Mouse (Mus musculus) neural tube, embryonic 14.5 days (tissue): ENCODE results near the gene Atp2c1. TPM values are rescaled to one million over a fixed set of nuclear protein-coding genes. Genes with fewer than 3 reads are reported as not detected.

ENCODE experiments used
- ATAC-seq: fragments of 200-750 bp; cut with Nextera tagmentation; 2 replicates; pipeline ENCODE4 v1.8.0; 2017; ENCODE audit warnings: low read depth, mild to moderate bottlenecking, moderate TSS enrichment, moderate library complexity
- H3K27ac ChIP-seq: fragments of 300-500 bp; sonication (generic); 2 replicates; pipeline ENCODE4 v1.5.1; 2014; ENCODE audit warnings: low read depth, mild to moderate bottlenecking, control low read depth, low read length, moderate library complexity, mixed read lengths
- H3K27me3 ChIP-seq: fragments of 300-500 bp; sonication (generic); 2 replicates; pipeline ENCODE4 v1.6.1; 2014; ENCODE audit warnings: low read length; ENCODE audit not compliant: control insufficient read depth, insufficient read depth
- H3K36me3 ChIP-seq: fragments of 300-500 bp; sonication (generic); 2 replicates; pipeline ENCODE4 v1.6.1; 2014; ENCODE audit warnings: low read length, mixed read lengths; ENCODE audit not compliant: control insufficient read depth, insufficient read depth
- H3K4me1 ChIP-seq: fragments of 300-500 bp; sonication (generic); 2 replicates; pipeline ENCODE4 v1.6.1; 2014; ENCODE audit warnings: low read length; ENCODE audit not compliant: control insufficient read depth, insufficient read depth
- H3K4me2 ChIP-seq: fragments of 300-500 bp; sonication (generic); 2 replicates; pipeline ENCODE4 v1.6.1; 2014; ENCODE audit warnings: mild to moderate bottlenecking, low read depth, low read length, control low read depth
- H3K4me3 ChIP-seq: fragments of 300-500 bp; sonication (generic); 2 replicates; pipeline ENCODE4 v1.5.1; 2014; ENCODE audit warnings: low read depth, low read length, control low read depth, mixed read lengths
- H3K9ac ChIP-seq: fragments of 300-500 bp; sonication (generic); replicated peaks from 2 replicates; pipeline ENCODE4 v1.6.1; 2014; ENCODE audit warnings: low read depth, mild to moderate bottlenecking, control low read depth, low read length, mixed read lengths
- H3K9me3 ChIP-seq: fragments of 300-500 bp; sonication (generic); 2 replicates; pipeline ENCODE4 v1.6.1; 2016; ENCODE audit warnings: low read length; ENCODE audit not compliant: control insufficient read depth
- WGBS: fragments of 180-500 bp; shearing (Covaris S2); extraction: QIAGEN DNeasy Blood & Tissue Kit; methylation state at CpG from one replicate; pipeline ENCODE4 v1.1.7; 2014; 5-methylcytosine and 5-hydroxymethylcytosine counted together
- polyA plus RNA-seq: library from polyadenylated mRNA; unstranded; fragments of >200 nt; fragmentation: Nextera tagmentation; extraction: Ambion mirVana; gene quantifications from 2 replicates; pipeline ENCODE4 v1.2.1, GENCODE M21; 2014

Atp2c1 gene
- polyA plus RNA-seq, 1 experiment from 2014 or later = 95.7 TPM

GRCm38 (mm10) chr9:105537473-105537872 is 10.4 kb upstream of the Atp2c1 start:
- ATAC-seq = no peak
- 27% methylated on average over 8 of the region's 8 CpGs for WGBS
- H3K9ac ChIP-seq = no peak overlapping the region
- peaks cover 3% of the 10 kb centered on the region; the same call in 1 of the 2 replicates for H3K4me1 ChIP-seq
- H3K27ac ChIP-seq = no peak overlapping the region
- no peaks in the 10 kb centered on the region for H3K27me3 ChIP-seq
- no peak overlapping the region for H3K4me2 ChIP-seq
- H3K4me3 ChIP-seq = no peak overlapping the region
- no peaks in the 10 kb centered on the region for H3K9me3 ChIP-seq
- no peaks in the 10 kb centered on the region for H3K36me3 ChIP-seq

GRCm38 (mm10) chr9:105536877-105537276 is 9.8 kb upstream of the Atp2c1 start:
- no peaks in the 10 kb centered on the region for H3K27me3 ChIP-seq
- no peak overlapping the region for H3K9ac ChIP-seq
- H3K36me3 ChIP-seq = no peaks in the 10 kb centered on the region
- H3K4me1 ChIP-seq = peaks cover 3% of the 10 kb centered on the region; the same call in 1 of the 2 replicates
- 27% methylated on average over 10 of the region's 10 CpGs for WGBS
- no peak overlapping the region for H3K4me3 ChIP-seq
- no peak overlapping the region for H3K27ac ChIP-seq
- no peak for ATAC-seq
- H3K4me2 ChIP-seq = no peak overlapping the region
- no peaks in the 10 kb centered on the region for H3K9me3 ChIP-seq

GRCm38 (mm10) chr9:105525355-105525754 is 1.8 kb downstream of the Atp2c1 start:
- H3K4me3 ChIP-seq = no peak overlapping the region
- no peaks in the 10 kb centered on the region for H3K27me3 ChIP-seq
- peaks cover 4% of the 10 kb centered on the region; the same call in 1 of the 2 replicates for H3K4me1 ChIP-seq
- H3K4me2 ChIP-seq = no peak overlapping the region
- H3K9me3 ChIP-seq = no peaks in the 10 kb centered on the region
- H3K27ac ChIP-seq = no peak overlapping the region
- H3K36me3 ChIP-seq = no peaks in the 10 kb centered on the region
- ATAC-seq = no peak
- WGBS = 54% methylated on average over 4 of the region's 4 CpGs
- no peak overlapping the region for H3K9ac ChIP-seq

- Histone ChIP-seq H3K9ac (no peak overlapping the region), H3K27ac (no peak overlapping the region), H3K36me3 (no peaks in the 10 kb centered on the region), H3K27me3 (no peaks in the 10 kb centered on the region), H3K4me3 (no peak overlapping the region), H3K4me2 (no peak overlapping the region), H3K9me3 (no peaks in the 10 kb centered on the region), H3K4me1 (peaks cover 4% of the 10 kb centered on the region; the same call in 1 of the 2 replicates)
- no peak for ATAC-seq
- WGBS = 46% methylated on average over 2 of the region's 2 CpGs
These were observed 4.1 kb downstream of the Atp2c1 start for GRCm38 (mm10) chr9:105523038-105523437.

GRCm38 (mm10) chr9:105522063-105522462 is 5.1 kb downstream of the Atp2c1 start:
- Histone ChIP-seq H3K9me3 (no peaks in the 10 kb centered on the region), H3K4me3 (no peak overlapping the region), H3K27me3 (no peaks in the 10 kb centered on the region), H3K36me3 (no peaks in the 10 kb centered on the region), H3K4me2 (no peak overlapping the region), H3K27ac (0 out of 2 replicates have a peak overlapping the region, but pooled peaks have one; percentile 22), H3K9ac (no peak overlapping the region), H3K4me1 (peaks cover 4% of the 10 kb centered on the region; the same call in 1 of the 2 replicates)
- WGBS = 25% methylated on average over 3 of the region's 3 CpGs
- ATAC-seq = no peak

- Histone ChIP-seq H3K9ac (no peak overlapping the region), H3K27ac (no peak overlapping the region), H3K4me2 (no peak overlapping the region), H3K4me3 (no peak overlapping the region), H3K36me3 (no peaks in the 10 kb centered on the region), H3K27me3 (no peaks in the 10 kb centered on the region), H3K4me1 (peaks cover 4% of the 10 kb centered on the region; the same call in 1 of the 2 replicates), H3K9me3 (no peaks in the 10 kb centered on the region)
- WGBS = 60% methylated on average over 24 of the region's 24 CpGs
- no peak for ATAC-seq
These were observed 6.2 kb downstream of the Atp2c1 start for GRCm38 (mm10) chr9:105520776-105521552.

GRCm38 (mm10) chr9:105519278-105519883 is 7.7 kb downstream of the Atp2c1 start:
- no peaks in the 10 kb centered on the region for H3K36me3 ChIP-seq
- H3K27me3 ChIP-seq = no peaks in the 10 kb centered on the region
- no peak overlapping the region for H3K27ac ChIP-seq
- 65% methylated on average over 6 of the region's 6 CpGs for WGBS
- no peak for ATAC-seq
- H3K4me3 ChIP-seq = no peak overlapping the region
- no peaks in the 10 kb centered on the region for H3K9me3 ChIP-seq
- no peak overlapping the region for H3K4me2 ChIP-seq
- no peak overlapping the region for H3K9ac ChIP-seq
- peaks cover 4% of the 10 kb centered on the region; the same call in 1 of the 2 replicates for H3K4me1 ChIP-seq

GRCm38 (mm10) chr9:105503690-105504089 is 23.4 kb downstream of the Atp2c1 start:
- no peaks in the 10 kb centered on the region for H3K9me3 ChIP-seq
- H3K27ac ChIP-seq = no peak overlapping the region
- WGBS = 94% methylated on average over 5 of the region's 5 CpGs
- no peak overlapping the region for H3K4me3 ChIP-seq
- 0 out of 2 replicates have a peak, but pooled peaks cover 3% of the 10 kb centered on the region for H3K4me1 ChIP-seq
- no peak overlapping the region for H3K9ac ChIP-seq
- no peak for ATAC-seq
- H3K27me3 ChIP-seq = no peaks in the 10 kb centered on the region
- no peak overlapping the region for H3K4me2 ChIP-seq
- H3K36me3 ChIP-seq = no peaks in the 10 kb centered on the region

GRCm38 (mm10) chr9:105502389-105502788 is 24.7 kb downstream of the Atp2c1 start:
- H3K9ac ChIP-seq = no peak overlapping the region
- 0 out of 2 replicates have a peak, but pooled peaks cover 3% of the 10 kb centered on the region for H3K4me1 ChIP-seq
- H3K27ac ChIP-seq = no peak overlapping the region
- H3K4me3 ChIP-seq = no peak overlapping the region
- H3K9me3 ChIP-seq = no peaks in the 10 kb centered on the region
- no peak overlapping the region for H3K4me2 ChIP-seq
- 49% methylated on average over 4 of the region's 4 CpGs for WGBS
- ATAC-seq = no peak
- H3K27me3 ChIP-seq = no peaks in the 10 kb centered on the region
- no peaks in the 10 kb centered on the region for H3K36me3 ChIP-seq
